Mouse (Mus musculus) heart, postnatal 0 days (tissue): ENCODE results near the gene Crim1.

Experiments
- CTCF ChIP-seq: IDR thresholded peaks from 2 replicates; pipeline ENCODE4 v1.5.1; 2016; ENCODE audit warnings: antibody characterized with exemption, control low read depth, low read depth
- EP300 ChIP-seq: IDR thresholded peaks from 2 replicates; pipeline ENCODE4 v1.6.1; 2016; ENCODE audit warnings: antibody characterized with exemption, low read depth

DNA sequence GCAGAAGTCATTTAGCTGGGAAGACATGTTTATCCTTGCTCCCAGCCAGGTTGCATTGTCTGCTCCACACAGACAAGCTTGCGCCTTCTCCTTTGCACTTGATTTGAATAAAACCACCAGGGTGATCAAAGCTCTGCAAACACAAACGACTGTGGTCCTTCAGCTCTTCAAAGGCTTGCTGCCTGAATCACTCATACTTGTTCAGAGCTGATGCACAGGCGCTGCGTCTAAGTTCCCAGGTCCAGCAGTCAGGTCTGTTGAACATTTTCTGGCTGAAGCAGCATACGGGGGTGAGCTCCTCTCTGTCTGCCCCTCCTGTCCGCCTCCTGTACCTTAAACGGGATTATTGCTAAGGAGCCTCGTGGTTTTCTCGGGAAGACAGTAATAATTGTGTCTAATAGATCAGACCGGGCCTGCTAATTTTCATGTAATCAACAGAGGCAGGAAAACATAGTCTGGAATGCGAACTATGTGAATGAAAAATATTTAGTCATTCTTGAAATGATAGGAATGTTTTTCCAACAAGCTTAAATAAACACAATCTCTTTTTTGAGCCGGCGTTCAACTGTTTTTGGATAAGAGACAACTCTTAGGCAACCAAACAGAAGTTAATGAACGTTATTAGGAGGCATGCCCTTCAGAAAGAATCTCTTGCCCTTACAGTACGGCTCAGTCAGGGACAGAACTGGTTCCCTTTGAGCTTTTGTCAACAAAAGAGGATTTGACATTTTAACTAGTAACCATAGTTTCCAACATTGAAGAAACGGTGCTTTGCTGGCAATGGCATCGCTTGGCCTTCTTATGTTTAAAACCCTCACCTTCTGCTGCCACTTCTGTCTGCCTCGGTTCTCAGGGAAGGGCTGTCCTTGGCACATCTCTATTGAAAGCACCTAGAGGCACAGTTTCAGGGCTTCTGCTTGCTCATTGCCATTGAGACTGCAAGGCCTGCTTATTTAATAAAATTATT lies 122.6 kb downstream of the Crim1 start:
- TF ChIP-seq CTCF = no peak
- no peak for TF ChIP-seq EP300
